Mouse (Mus musculus) inflammation-experienced regulatory T-cells, adult 6 months (primary cell): Measurements from ENCODE around the gene Slc46a2. TPM values are rescaled to one million over a fixed set of nuclear protein-coding genes. Genes with fewer than 3 reads are reported as not detected.

ENCODE experiments used
- ATAC-seq: one replicate; pipeline ENCODE4 v1.8.0; 2017
- polyA plus RNA-seq, 3 experiments: library from polyadenylated mRNA; unstranded; fragments of 100-300 nt; shearing (Covaris generic); gene quantifications; one replicate each; pipeline ENCODE4 v1.2.1; 2017

The Slc46a2 gene
- under 1 TPM; 0.19 to 0.33 (median 0.20) TPM for polyA plus RNA-seq

DNA sequence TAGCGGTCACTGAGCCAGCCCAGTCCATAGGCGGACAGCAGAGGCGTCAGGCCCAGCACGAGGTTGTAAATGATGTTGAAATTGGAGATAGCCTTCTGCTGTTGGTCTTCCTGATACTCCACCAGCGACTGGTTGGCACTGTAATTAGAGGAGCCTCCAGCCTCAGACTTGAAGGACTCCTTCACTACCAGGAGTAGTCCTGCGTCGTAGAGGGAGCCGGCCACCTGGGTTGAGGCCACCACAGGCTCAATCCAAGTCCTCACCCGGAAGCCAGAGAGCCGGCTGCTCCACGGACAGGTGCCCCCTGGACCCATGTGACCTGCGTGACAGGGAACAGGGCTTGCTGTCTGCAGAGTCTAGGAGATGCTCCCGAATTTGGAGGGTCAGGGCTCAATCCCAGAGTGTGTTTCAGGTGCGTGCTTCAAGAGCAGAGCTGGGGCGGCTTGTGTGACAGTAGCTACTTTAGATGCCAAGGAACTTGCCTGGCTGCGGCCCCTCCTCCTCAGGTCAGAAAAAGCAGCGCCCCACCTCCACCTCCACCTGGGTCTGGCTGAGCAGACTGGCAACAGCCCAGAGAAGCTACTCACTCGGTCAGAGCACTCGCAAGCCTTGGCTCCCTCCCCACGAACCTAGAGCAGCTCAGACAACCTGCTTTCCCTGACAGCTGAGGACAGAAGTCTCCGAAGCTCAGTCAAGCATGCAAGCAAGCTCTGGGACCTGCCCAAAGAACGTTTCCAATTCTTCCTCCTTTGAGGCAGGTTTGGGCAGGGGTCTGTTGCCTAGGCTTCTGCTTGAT, at the start of gene Slc46a2:
Gene Slc46a2 (minus strand): TSS at position 449 of the 796 bp plus-strand sequence.
- ATAC-seq, result no peak

DNA sequence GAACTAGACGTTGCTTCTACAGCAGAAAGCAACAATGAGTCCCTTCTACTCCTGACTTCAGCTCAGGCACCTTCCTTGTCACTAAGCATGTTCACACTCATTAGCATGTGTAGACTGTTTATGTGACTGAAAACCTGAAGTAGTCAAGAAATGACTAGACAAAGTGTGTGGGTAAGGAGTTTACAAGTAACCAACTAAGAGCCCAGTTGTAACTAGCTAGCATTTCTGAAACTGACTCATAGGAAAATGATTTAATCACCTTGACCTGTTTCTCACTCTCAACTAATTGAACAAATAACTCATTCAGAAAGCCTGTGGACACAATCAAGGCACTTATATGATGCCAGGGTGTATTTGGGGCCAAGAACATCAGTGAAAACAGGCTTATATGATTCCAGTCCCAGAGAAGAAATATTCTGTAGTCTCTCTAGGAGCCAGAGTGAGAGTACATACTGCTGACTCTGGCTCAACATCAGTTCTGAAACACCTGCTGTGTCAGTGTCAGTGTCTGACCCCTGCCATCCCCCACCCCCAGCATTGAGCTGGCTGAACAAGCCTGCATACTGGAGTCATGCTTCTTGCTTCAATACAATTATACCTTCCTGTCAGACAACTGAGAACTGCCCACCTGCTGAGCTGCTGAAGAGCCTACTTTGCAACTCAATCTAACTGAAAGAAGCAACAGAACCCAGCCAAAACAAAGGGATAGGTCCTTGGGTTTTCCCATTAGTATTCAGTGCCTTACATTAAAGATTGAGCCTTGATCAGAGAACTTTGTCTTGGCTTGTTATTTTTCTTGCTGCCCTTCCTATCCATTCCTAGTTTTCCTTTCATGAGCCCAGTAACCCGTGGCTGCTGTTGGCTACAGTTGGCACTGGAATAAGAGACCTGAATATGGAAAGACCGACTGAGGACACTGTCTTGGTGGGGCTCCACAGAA, 48.8 kb upstream of the Slc46a2 start, which contains the start of gene Mup6:
Gene Mup6 (plus strand): TSS at position 890 of the 940 bp plus-strand sequence.
- no peak for ATAC-seq

DNA sequence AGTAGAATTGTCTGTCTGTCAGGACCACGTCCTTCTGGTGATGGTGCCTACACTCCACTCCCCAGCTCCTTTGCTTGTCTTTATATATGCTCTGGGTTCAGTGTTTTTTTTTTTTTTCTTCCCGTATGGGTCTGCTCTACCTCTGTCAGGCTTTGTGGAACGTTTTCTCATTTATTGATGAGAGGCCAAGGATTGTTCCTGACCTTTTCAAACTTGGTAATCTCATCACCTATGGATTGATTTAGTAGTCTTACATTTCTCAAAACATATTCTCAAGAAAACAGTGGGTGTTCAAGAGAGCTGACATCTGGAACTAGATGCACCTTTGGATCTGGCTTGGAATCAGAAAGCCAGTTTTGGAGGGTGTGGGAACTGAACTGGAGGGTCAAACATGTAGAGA, 45.8 kb upstream of the Slc46a2 start, which contains the start of gene Mup4:
Gene Mup4 (minus strand): TSS at position 101 of the 400 bp plus-strand sequence.
- ATAC-seq, result no peak

DNA sequence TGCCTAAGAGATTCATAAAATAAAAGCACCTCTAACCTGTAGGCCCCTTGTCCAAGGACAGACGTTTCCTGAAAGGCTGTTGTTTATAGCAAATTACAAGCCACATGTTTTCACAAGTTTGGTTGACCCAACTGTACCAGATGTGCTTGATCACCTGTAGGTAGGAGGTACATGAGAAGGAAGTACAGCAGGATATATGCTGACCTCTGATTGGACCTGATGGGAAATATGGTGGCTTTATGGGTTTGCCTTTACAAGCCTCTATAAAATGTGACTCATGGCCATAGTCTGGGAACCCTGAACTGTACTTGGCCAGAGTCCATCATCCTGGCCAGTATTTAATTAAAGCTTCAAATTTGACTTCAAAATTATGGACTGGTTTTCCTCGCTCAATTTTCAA, 22.7 kb upstream of the Slc46a2 start:
- no peak for ATAC-seq

DNA sequence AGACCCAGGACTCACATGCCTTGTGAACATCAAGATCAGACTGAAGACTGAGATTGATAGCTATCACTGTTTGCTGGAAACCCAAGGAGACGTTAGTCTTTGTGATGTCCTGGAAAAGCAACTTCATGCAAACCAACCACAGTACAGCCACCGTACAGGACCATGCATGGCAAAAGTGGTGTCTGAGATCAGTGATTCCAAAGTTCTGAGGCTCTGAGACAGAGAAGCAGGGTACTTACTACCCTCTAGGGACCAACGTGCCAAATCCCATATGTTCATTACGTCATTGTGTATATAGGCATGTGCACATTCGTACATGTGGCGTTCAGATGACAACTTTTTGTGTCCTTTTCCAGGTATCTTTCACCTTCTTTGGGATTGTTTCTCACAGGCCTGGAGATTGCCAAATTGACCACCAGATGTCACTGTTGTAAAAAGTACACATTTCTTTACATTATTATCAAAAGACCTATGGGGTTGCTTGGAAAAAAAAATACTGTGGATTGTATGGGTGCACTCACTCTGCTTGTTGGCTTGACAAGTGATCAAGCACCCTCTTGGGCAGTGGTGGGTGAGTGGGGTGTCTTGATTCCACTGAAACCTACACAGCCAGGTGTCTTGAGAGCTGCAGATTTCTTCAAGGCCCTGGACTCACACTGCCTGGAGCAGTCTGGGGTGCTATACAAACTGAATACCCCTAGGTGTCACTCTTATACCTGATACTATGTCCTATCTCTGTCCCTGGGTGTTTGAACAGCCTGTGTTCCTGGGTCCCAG, 17.8 kb upstream of the Slc46a2 start:
- ATAC-seq, result peak; percentile 46

DNA sequence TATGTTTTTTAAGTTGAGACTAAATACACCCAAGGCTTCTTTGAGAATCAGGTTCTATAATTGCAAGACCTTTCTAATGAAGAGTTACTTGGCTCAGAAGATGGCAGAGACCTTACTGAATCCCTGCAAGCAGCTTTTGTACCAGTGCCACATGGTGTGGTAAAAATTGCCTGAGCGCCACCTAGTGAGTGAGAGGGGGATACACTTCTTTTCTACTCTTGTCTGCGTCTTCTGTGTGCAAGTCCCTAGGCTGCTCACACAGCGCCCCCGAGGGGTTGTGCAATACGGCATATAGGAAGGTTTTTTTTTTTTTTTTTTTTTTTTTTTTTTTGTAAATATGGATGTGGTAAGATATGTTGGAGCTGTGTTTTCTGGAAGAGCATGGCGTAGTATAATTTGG, 13.5 kb upstream of the Slc46a2 start:
- peak; percentile 77 for ATAC-seq

DNA sequence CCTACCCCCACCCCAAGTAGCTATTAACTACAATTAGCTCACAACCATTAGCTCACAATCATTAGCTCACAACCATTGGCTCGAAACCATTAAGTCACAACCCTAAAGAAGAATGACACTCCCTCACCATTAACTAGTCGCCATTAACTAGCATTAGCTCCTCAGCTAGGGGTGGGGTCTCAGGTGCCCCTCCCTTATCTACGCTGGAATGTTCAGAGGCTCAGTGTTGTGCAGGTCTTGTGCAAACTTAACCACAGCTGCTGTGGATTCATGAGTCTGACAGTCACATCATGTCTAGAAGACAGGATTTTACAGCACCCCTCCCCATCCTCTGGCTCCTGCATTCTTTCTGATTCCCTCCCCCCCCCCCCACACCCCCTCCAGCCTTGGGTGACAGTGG, 12.8 kb upstream of the Slc46a2 start:
- no peak for ATAC-seq

DNA sequence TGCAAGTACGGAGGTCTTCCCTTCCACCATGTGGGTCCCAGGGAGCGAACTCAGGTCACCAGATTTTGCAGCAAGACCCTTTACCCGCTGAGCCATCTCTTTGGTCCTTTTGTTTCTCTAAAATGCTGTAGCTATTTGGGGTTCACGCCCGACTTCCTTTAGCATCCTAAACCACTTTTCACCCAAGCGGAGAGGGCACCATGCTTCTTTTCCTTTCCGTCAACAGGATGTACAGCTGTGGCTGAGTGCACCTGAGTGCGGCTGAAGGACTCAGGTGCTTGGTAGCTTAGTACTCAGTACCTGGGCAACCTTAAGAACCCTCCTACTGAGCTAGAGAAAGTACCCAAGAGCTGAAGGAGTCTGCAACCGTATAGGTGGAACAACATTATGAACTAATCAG, 10.2 kb upstream of the Slc46a2 start:
- ATAC-seq, result no peak

DNA sequence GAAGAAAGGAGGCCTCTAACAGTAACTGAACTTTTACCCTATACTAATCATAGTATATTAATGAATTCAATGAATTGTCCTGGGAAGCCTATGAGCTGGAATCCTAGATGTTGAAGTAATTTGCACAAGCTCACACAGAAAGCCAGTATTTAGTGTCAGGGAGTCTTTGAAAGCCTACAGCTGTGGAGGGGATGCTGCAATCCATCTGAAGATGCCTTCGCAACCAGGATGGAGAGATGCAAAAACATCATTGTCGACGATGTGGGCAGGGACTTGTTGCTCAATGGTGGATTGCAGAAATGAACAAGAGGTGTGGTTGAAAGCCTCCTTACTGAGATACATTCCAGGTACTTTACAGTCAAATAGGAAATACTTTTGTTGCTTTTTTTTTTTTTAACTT, 3.1 kb upstream of the Slc46a2 start:
- ATAC-seq, result no peak

DNA sequence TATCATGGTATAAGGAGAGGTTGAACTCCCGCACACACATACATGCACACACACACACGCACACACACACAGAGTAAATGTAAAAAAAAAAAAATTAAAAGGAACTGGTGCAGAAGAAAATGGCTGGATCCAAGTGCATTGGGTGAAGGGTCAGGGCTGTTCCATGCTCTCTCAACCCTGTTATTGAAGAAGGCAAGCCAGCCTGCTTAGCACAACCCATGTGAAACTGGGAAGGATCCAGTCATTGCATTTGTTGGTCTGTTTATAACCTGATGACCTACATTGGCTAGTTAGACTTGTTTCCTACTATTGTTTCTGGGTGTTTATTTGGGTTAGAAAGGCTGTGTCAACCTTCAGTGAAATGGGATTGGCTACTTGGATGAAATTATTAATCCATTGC, 6.1 kb downstream of the Slc46a2 start:
- ATAC-seq, result no peak

DNA sequence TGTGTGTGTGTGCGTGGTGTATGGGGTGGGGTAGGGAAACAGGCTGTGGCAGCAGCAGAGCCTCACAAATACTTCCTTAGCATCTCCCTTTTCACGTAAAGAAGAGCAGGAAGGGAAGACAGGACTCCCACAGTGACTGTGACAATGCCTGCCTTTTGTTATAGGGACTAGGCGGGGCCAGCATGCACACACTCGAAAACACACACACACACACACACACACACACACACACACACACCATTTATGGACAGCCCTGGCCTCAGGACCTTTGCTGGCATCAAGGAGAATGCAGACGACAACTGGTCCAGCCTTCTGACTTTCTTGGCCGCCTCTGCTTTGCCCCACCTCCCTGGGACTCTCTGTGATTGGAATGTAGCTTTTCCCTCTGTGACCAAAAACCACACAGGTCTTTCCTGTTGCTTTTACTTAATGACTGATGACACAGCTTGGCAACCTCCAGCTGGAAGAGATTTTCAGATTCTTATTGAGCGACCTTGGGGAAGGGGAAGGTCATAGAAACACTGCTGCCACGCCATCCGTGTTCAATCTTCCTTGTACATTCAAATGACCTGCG, 7.1 kb downstream of the Slc46a2 start:
- ATAC-seq, result no peak

DNA sequence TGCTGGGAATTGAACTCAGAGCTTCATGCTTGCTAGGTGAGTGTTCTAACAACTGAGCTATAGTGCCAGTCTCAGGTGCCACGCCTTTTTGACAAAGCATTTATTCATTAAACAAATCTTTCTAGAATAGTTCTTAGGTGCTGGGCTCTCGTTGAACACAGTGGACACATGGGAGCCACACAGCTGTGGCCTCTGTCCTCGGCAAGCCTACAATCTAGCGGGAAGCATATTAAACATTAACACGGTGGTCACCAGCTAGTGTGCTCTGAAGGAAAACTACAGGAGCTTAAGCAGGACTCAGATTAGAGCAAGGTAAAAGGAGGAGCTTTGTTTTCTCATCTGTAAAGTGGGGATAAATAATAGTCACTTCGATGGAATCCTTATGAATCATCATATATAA, 7.8 kb downstream of the Slc46a2 start:
- no peak for ATAC-seq

DNA sequence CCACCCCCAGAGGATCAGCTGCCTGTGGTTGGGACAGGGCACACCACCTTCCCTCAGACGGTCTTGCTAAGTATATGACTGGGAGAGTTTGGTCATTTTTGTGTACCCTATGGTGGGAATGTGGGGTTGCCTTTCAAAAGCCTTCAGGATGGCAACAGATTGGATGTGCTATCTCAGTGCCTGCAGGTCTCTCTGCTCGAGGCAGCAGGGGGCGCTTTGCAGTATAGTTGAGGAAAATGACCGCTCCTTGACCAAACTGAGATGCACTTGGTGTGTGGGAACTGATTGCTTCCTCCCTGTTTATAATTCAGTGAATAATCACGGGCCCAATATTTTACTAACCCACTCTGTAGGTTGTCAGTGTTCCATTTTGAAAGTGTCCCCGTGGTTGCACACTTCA, 12.3 kb downstream of the Slc46a2 start:
- no peak for ATAC-seq

DNA sequence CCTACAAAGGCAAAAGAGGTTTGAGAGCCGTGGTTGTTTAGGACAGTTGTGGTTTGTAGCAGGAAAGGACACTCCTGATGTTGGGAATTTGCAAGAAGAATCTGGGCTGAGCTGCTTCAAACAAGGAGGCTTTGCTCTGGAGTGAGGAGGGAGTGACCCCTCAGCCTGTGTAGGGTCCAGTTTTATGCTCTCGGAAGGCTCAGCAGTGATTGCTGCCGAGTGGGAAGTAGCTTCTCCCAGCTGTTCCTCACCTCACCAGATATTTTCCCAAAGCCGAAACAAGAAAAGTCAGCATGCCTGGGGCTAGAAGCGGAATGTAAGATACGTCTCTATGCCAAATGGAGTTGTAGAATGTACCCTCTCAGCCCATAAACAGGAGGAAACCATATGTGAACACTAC, 13.0 kb downstream of the Slc46a2 start:
- no peak for ATAC-seq

DNA sequence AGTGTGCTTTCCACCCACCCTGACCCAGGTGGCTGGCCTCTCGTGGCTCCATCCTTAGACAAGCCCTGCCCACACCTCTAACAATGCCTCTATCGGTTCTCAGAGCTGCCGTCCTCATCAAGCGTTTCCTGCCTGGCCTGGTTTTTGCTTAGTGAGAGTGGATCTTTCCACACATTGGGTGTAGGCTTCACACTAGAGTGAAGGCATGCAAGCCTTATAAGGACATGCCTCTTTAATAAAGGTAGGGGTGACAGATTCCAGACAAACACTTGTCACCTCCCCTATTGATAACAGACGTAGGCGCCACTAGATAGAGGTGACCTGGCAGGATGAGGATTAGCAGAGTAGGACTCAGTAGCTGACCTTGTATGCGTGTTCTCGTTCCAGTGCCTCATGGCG, 16.3 kb downstream of the Slc46a2 start:
- ATAC-seq, result no peak

DNA sequence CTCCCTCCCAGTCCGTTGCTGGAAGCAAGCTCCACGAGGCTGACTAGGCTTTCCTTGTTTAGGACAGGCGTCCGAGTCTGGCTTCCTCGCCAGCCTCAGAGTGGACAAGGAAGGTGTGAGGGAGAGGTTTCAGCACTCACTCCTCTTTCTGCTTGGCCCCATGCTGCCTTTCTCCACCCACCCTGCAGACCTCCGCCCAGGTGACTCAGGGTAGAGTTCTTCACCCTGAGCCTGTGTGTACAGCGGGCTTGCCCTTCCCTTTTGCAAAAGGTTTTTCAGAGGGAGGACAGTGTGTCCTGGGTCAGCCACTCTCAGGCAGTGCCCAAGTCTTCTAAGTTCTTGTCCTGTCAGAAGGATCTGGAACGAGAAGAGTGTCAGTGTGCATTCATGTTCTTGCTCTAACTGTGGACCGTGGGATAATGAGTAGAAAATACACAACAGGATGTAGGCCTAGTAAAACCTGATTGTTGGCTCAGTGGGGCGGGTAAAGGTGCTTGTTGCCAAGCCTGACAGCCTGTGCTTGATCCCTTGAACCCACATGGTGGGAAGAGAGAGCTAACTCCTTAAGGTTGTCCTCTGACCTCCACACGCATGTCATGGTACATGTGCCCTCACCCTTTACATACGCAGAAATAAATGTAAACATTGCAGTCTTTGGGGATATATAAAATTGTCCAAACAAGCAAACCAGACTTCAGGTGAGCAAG, 16.9 kb downstream of the Slc46a2 start:
- ATAC-seq, result no peak

DNA sequence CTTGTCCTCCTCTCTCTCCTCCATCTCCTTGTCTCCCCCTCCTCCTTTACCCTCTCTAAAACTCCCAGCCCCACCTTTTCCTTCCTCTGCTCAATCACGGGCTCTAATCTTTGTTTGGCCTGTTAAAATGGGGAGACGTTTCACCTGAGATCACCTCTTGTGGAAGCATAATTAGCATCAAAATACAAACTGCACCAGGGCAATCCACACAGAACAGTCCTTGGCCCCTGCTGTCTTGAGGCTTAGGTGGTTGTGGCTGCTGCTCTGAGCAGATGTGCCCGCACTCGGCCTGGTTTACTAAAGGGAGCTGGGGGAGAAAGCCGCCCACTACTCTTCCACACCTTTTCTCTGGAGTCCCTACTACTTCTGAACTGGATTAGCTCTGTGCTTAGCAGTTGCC, 18.9 kb downstream of the Slc46a2 start:
- ATAC-seq, result no peak

DNA sequence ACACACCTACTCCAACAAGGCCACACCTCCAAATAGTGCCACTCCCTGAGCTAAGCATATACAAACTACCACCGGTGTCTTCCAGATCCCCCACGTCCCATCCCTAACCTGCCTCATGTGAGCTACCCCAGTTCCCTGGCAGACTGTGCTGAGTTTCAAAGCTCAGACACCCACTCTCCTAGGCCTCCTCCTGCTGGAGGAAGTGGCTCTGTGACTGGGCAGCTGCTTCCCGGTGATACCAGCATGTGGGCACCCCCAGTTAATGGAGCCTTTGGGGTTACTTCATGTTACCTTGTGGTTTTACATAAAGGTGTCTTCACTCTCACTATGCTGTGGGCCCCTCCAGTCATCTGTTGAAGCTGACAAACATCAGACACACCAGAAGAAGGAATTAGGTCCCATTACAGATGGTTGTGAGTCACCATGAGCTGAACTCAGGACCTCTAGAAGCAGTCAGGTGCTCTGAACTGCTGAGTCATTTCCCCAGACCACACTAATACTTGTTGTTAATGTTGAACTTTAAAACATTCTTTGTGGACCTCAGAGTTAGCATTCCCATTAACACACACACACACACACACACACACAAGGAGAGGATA, 19.8 kb downstream of the Slc46a2 start:
- ATAC-seq, result no peak

DNA sequence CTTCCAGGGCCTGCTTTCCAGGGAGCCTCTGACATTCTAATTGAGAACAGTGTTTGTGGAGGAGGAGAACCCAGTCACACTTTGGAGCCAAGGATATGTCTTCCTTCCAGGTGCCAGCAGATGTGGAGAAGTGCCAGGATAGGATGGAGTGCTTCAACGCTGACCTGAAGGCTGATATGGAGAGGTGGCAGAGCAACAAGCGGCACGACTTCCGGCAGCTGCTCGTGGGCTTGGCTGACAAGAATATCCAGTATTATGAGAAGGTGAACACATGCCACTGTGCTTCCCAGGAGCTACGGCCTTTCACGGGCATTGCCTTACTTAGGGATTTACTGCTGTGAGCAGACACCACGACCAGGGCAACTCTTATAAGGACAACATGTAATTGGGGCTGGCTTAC, 20.4 kb downstream of the Slc46a2 start:
- ATAC-seq, result no peak

DNA sequence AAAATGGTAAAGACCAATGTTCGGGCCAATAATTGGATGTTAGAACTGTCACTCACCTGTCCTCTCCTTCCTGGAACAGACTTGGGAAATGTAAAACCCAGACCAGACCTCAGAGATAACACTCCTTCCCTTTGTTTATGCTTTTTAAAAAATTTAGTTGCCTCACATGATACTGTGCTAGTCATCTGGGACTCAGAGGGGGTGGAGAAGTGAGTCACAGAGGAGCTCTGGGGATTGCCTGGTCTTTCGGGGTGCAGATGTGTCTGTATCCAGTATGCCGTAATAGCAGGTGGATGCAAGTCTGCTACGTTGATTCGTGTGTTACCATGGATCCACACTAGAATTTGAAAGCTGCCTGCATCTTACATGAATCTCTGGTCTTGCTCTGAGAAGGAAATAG, 22.1 kb downstream of the Slc46a2 start:
- no peak for ATAC-seq

DNA sequence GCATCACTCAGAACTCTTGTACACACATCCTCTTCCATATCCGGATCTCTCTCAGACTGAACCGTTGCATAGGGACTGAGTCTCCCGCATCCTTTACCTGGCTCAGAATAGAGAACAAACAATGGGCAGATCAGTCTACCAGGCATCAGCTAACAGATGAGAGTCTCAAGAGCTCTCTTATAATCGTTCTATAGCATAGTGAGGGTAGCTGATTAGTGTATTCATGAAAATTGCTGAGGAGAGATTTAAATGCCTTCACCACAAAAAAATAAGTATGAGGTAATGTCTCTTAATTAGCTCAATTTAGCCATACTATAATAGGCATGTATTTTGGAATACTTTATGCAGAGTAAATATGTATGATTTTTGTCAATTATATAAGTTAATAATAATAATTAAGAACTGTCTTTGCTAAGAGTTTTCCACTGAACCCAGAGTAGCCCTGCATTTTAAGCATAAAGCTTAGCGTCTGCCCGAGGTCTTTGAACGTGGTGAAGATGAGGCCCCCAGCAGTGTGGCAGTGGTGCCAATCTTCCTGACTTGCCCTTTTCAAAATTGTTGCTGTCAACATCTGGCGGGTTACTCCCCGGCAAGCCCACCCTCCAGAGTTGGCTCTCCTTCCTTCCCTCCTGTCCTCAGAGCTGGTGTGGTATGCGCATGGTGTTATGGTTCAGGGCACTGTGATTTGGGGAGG, 23.0 kb downstream of the Slc46a2 start:
- ATAC-seq, result no peak
